ENCODE assay signal across 24 mouse cellular contexts in the genomic region with DNA sequence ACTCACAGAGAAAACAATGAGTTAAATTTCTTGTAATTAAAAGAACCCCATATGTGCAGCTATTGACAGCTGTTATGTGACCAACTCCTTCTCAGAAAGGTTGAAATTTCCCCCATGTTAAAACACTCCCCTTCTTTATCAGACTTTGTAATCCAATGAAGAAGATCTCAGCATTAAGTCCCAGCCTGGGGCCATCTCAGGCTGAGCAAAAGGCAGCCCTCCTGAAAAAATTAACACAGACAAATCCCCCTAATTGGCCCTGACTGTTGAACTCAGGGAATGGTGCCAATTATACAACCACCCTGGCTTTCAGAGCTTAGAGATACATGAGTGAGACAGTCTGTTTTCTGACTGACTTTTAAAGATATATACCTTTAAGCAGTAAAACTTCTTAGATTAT.
"Had no signal": no experiment of that assay in that cellular context is flagged by ENCODE, and none has a peak within 500 bp of the region (broad histone marks: within the 10 kb centered on the region; RNA-seq: fewer than 3 reads in every experiment).

No protein-coding gene starts in this region.

- H3K9ac ChIP-seq: heart, embryonic 13.5 days; heart, embryonic 15.5 days; hindbrain, embryonic 13.5 days; kidney, embryonic 15.5 days; limb, embryonic 13.5 days; limb, embryonic 15.5 days had no signal

- H3K36me3 ChIP-seq: heart, embryonic 10.5 days; heart, embryonic 13.5 days; heart, embryonic 15.5 days; hindbrain, embryonic 13.5 days; kidney, embryonic 15.5 days; limb, embryonic 13.5 days; limb, embryonic 15.5 days had no signal

- DNase-seq: gastrocnemius, postnatal 14 days; gastrocnemius, postnatal 36 days; heart, adult 18-20 months; heart, postnatal 14 days; heart, postnatal 36 days; kidney, adult 11 months; kidney, adult 2 months; kidney, adult 9 months; kidney, postnatal 14 days; kidney, postnatal 36 days; layer of hippocampus, adult 9-11 months; layer of hippocampus, postnatal 36 days; left cerebral cortex, postnatal 4 days had no signal

- H3K4me2 ChIP-seq: heart, embryonic 13.5 days; heart, embryonic 15.5 days; hindbrain, embryonic 13.5 days; kidney, embryonic 15.5 days; limb, embryonic 13.5 days; limb, embryonic 15.5 days had no signal

- ATAC-seq: forebrain, embryonic 16.5 days; hindbrain, embryonic 16.5 days; intestine, embryonic 16.5 days had no signal

- H3K9me3 ChIP-seq: heart, embryonic 10.5 days; heart, embryonic 15.5 days; limb, embryonic 15.5 days had no signal

- H3K4me3 ChIP-seq: heart, embryonic 10.5 days; heart, embryonic 13.5 days; heart, embryonic 15.5 days; hindbrain, embryonic 13.5 days; kidney, embryonic 15.5 days; limb, embryonic 13.5 days; limb, embryonic 15.5 days had no signal

- H3K27ac ChIP-seq: heart, embryonic 10.5 days; heart, embryonic 13.5 days; heart, embryonic 15.5 days; hindbrain, embryonic 13.5 days; kidney, embryonic 15.5 days; kidney, postnatal 0 days; limb, embryonic 13.5 days; limb, embryonic 15.5 days had no signal

- H3K27me3 ChIP-seq: heart, embryonic 13.5 days; heart, embryonic 15.5 days; hindbrain, embryonic 13.5 days; kidney, embryonic 15.5 days; limb, embryonic 13.5 days; limb, embryonic 15.5 days had no signal

- H3K4me1 ChIP-seq: heart, embryonic 15.5 days; hindbrain, embryonic 13.5 days; kidney, embryonic 15.5 days; limb, embryonic 13.5 days; limb, embryonic 15.5 days had no signal
